Mouse (Mus musculus) B cell, adult (primary cell): ENCODE measurements around the gene Asz1. TPM values are rescaled to one million over a fixed set of nuclear protein-coding genes. Genes with fewer than 3 reads are reported as not detected.

ENCODE experiments used
- total RNA-seq: library from RNA; stranded (reverse); gene quantifications from 4 replicates; pipeline ENCODE4 v1.2.4, GENCODE M21; 2023; ENCODE audit not compliant: inconsistent age

The Asz1 gene
- not detected in 4 replicates for total RNA-seq

GRCm38 (mm10) chr6:18108934-18109333 is at the start of gene Asz1:
TSS of gene Asz1 (minus strand) at chr6:18109061.

GRCm38 (mm10) chr6:18029746-18030656 is 78.9 kb downstream of the Asz1 start, which contains the start of gene Wnt2:
TSS of gene Wnt2 (minus strand) at chr6:18030585.

Other genes starting within 250 kb of the Asz1 start
- gene Wnt2, start 78.5 kb downstream of the Asz1 start, total RNA-seq: not detected in 4 replicates
- not detected in 4 replicates for gene Cftr, start 61.6 kb upstream of the Asz1 start, total RNA-seq